Mouse (Mus musculus) hindbrain, embryonic 13.5 days (tissue): ENCODE data around the gene Sned1. TPM values are rescaled to one million over a fixed set of nuclear protein-coding genes. Genes with fewer than 3 reads are reported as not detected.

Experiments
- ATAC-seq: fragments of 200-750 bp; cut with Nextera tagmentation; 2 replicates; pipeline ENCODE4 v1.8.0; 2017; ENCODE audit warnings: moderate TSS enrichment; ENCODE audit not compliant: low FRiP score
- H3K27ac ChIP-seq: fragments of 300-500 bp; sonication (generic); 2 replicates; pipeline ENCODE4 v1.5.1; 2015; ENCODE audit warnings: inconsistent platforms, mild to moderate bottlenecking, moderate library complexity
- H3K27me3 ChIP-seq: fragments of 300-500 bp; sonication (generic); 2 replicates; pipeline ENCODE4 v1.6.1; 2015; ENCODE audit warnings: mild to moderate bottlenecking, inconsistent platforms
- H3K36me3 ChIP-seq: fragments of 300-500 bp; sonication (generic); 2 replicates; pipeline ENCODE4 v1.6.1; 2015; ENCODE audit warnings: mild to moderate bottlenecking, inconsistent platforms
- H3K4me1 ChIP-seq: fragments of 300-500 bp; sonication (generic); replicated peaks from 2 replicates; pipeline ENCODE4 v1.6.1; 2015; ENCODE audit warnings: inconsistent platforms
- H3K4me2 ChIP-seq: fragments of 300-500 bp; sonication (generic); 2 replicates; pipeline ENCODE4 v1.6.1; 2015; ENCODE audit warnings: inconsistent platforms, mild to moderate bottlenecking, moderate library complexity
- H3K4me3 ChIP-seq: fragments of 300-500 bp; sonication (generic); 2 replicates; pipeline ENCODE4 v1.5.1; 2015; ENCODE audit warnings: mild to moderate bottlenecking, inconsistent platforms
- H3K9ac ChIP-seq: fragments of 300-500 bp; sonication (generic); 2 replicates; pipeline ENCODE4 v1.6.1; 2015; ENCODE audit warnings: mild to moderate bottlenecking, inconsistent platforms
- H3K9me3 ChIP-seq: fragments of 300-500 bp; sonication (generic); 2 replicates; pipeline ENCODE4 v1.6.1; 2016; ENCODE audit warnings: inconsistent platforms
- whole genome bisulfite sequencing: fragments of 180-500 bp; shearing (Covaris S2); methylation state at CpG from one replicate; pipeline ENCODE4 v1.1.7; 2015; 5-methylcytosine and 5-hydroxymethylcytosine counted together
- polyA plus RNA-seq: library from polyadenylated mRNA; unstranded; fragments of >200 nt; fragmentation: Nextera tagmentation; extraction: Ambion mirVana; gene quantifications from 2 replicates; pipeline ENCODE4 v1.2.1, GENCODE M21; 2015

The Sned1 gene
- polyA plus RNA-seq, 1 experiment from 2014 or later = 8.8 TPM

DNA sequence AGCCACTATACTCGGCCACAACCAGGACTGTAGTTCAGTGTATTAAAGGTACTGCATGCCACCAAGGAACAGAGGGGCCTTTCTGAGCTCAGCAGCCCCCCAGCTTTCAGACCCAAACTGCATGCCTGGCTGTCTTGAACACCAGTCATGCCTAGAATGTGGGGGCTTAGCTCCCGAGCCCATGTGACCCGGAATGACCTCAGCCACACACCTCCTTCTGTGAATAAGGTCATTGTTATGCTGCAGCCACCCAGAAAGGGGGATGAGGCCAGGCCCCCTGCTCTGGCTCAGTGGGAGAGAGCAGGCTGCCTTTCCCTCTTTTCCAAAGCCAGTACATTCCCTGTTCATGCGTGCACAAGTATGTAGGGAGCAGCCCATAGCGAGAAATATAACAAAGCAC is 21.0 kb upstream of the Sned1 start:
- Histone ChIP-seq H3K9me3 (no peaks in the 10 kb centered on the region), H3K4me1 (peaks cover 35% of the 10 kb centered on the region), H3K27ac (no peak overlapping the region), H3K4me2 (no peak overlapping the region), H3K36me3 (no peaks in the 10 kb centered on the region), H3K9ac (no peak overlapping the region), H3K4me3 (no peak overlapping the region), H3K27me3 (0 out of 2 replicates have a peak, but pooled peaks cover 3% of the 10 kb centered on the region)
- WGBS = 24% methylated on average over 5 of the region's 5 CpGs
- ATAC-seq = no peak

DNA sequence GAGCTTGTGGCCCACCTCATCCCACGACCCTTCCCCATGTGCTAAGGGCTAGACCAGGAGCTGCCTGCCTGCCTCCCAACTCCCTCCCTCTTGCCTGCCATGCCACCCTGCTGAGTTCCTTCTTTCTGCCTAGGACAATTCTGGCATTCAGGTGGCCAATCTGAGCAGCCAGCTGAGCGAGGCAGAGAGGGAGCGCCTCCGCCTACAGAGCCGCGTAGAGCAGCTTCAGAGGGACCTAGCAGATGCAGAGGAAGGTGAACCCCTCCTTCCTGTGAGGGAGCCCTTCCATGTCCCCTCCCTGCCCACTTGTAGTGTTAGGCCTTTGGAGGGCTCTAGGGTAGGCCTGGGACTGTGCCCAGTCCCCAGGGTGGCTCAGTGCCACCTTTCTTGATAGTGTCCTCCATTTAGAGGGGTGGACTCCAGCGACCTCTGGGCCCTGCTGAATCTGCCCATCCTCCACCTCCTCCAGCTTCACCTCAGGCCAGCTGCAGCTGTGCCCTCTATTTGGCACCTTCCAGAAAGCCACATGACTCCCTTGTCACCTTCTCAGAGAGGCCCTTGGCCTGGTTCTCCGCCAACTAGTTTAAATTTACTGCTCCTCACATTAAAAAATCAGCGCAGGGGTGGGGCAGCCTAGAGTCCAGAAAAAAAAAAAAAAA is 18.7 kb upstream of the Sned1 start:
- H3K4me2 ChIP-seq = no peak overlapping the region
- no peak overlapping the region for H3K4me3 ChIP-seq
- no peak overlapping the region for H3K9ac ChIP-seq
- no peak for ATAC-seq
- H3K9me3 ChIP-seq = no peaks in the 10 kb centered on the region
- H3K27ac ChIP-seq = no peak overlapping the region
- 0 out of 2 replicates have a peak, but pooled peaks cover 3% of the 10 kb centered on the region for H3K27me3 ChIP-seq
- H3K4me1 ChIP-seq = peaks cover 16% of the 10 kb centered on the region; the same call in 1 of the 2 replicates
- WGBS = 70% methylated on average over 9 of the region's 9 CpGs
- no peaks in the 10 kb centered on the region for H3K36me3 ChIP-seq

DNA sequence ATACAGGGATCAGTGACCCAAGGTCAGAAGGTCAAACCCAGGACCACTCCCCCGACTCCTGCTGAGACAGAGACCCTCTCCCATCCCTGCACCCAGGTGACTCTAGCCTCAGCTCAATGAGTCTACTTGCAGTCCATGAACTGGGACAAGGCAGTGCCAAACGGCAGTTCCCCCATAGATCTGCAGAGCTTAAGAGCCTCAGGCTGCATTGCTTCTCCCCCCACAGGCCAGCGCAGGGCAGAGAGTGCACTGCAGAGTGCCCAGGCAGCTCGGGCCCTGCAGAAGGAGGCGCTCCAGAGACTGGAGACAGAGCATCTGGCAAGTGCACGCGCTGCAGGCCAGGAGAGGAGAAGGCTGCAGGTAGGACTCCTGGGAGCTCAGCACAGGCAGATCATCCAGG is 18.1 kb upstream of the Sned1 start:
- Histone ChIP-seq H3K27ac (no peak overlapping the region), H3K36me3 (no peaks in the 10 kb centered on the region), H3K9ac (peak overlapping the region; percentile 29; the same call in 1 of the 2 replicates), H3K27me3 (0 out of 2 replicates have a peak, but pooled peaks cover 6% of the 10 kb centered on the region), H3K4me3 (no peak overlapping the region), H3K4me1 (peaks cover 16% of the 10 kb centered on the region; the same call in 1 of the 2 replicates), H3K4me2 (no peak overlapping the region), H3K9me3 (no peaks in the 10 kb centered on the region)
- 45% methylated on average over 7 of the region's 7 CpGs for WGBS
- ATAC-seq = no peak

DNA sequence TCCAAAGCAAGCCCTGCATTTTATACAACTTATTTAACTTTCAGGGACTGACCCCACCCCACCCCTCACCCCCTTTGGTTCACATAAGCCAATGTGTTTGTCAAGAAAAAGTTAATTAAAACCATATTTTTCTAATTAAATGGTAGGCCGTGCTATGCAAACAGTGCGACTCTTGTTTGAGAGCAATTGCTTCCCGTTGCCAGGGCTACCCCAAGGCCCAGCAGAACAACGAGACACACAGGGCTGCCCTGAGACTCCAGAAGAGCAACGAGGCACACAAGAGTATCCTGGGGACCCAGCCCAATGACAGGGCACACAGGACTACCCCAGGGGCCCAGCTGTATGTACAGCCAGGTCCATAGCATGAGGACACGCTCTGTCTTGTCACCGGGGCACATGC is 14.9 kb upstream of the Sned1 start:
- 55% methylated on average over 7 of the region's 7 CpGs for WGBS
- Histone ChIP-seq H3K9me3 (no peaks in the 10 kb centered on the region), H3K9ac (no peak overlapping the region), H3K4me3 (no peak overlapping the region), H3K36me3 (no peaks in the 10 kb centered on the region), H3K4me2 (no peak overlapping the region), H3K4me1 (peaks cover 27% of the 10 kb centered on the region), H3K27me3 (peaks cover 26% of the 10 kb centered on the region), H3K27ac (no peak overlapping the region)
- ATAC-seq = no peak

DNA sequence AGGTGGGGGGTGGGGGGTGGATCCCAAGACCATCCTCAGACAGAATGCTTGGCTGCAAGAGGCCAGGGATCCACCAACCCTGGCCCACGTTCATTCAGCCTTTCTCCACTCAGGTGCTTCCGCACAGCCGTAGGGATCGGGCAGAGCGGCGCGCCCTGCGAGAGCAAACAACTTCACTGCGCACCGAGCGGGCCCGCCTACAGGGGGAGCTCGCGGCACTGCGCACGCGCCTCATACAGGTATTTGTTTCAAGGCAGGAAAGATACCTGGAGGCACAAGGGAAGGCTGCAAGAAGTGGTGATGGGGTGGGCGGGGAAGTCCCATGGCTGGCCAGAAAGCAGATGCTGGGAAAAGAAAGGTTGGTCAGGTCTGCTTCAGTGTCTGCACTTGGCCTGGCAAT is 11.7 kb upstream of the Sned1 start:
- H3K9me3 ChIP-seq = no peaks in the 10 kb centered on the region
- H3K9ac ChIP-seq = no peak overlapping the region
- no peak overlapping the region for H3K27ac ChIP-seq
- H3K4me1 ChIP-seq = peaks cover 34% of the 10 kb centered on the region
- H3K4me3 ChIP-seq = no peak overlapping the region
- H3K27me3 ChIP-seq = peaks cover 26% of the 10 kb centered on the region
- H3K4me2 ChIP-seq = no peak overlapping the region
- ATAC-seq = no peak
- 7% methylated on average over 18 of the region's 18 CpGs for WGBS
- H3K36me3 ChIP-seq = no peaks in the 10 kb centered on the region

DNA sequence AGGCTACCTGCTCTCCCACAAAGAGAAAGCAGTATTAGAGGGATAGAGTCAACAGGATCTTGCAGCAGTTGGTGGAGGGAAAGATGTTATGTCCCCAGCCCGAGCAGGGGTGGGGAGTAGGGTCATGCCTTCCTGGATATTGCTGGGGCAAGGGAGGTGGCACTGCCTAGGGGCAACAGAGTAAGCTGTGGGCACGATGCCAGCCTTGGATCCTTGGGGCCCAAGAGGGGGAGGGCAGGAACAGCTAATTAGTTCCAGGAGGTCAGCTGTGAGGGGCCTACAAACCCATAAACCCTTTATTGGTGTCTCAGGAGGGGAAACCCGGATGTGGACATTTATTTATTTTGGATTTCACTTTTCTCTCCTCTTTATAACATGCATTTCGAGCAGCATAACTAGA is 10.4 kb upstream of the Sned1 start:
- H3K36me3 ChIP-seq = no peaks in the 10 kb centered on the region
- H3K4me1 ChIP-seq = peaks cover 37% of the 10 kb centered on the region
- no peak overlapping the region for H3K4me2 ChIP-seq
- H3K27ac ChIP-seq = peak overlapping the region; percentile 40; the same call in 1 of the 2 replicates
- H3K27me3 ChIP-seq = peaks cover 23% of the 10 kb centered on the region
- 46% methylated on average over 4 of the region's 4 CpGs for WGBS
- H3K9me3 ChIP-seq = no peaks in the 10 kb centered on the region
- no peak overlapping the region for H3K4me3 ChIP-seq
- H3K9ac ChIP-seq = no peak overlapping the region
- ATAC-seq = no peak

DNA sequence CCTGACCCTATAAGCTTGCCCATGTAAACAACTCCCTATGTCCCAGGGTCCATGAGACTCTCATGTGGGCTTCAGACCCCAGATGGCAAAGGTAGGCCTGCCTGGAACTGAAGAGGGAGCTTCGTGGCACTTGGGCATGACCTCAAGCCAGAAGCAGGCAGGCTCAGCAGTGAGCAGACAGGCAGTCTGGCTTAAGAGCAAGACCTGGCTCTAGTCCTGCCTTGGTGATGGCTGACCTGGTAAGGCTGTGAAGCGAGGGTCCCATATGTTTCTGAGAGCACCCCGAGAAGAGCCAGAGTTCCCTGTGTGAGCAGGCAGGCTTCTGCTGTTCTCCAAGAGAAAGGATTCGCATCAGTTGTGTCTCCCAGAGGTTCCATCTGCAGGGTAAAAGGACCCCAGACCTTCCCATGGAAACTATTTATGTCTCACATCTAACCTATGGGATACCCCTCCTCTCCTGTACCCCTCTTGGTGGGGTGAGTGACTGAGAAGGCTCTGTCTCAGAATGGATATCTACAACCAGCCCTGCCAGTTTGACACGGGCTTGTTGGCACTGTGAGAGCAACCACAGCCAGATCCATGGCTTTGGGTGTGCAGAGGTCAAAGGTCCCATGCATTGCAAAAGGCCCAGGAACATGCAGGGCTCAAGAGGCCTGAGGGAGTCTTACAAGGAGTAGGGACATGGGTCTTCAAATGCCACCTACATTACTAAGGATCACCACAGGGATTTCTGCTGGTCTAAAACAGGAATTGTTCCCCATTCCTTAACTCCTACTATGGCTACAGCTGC is 9.7 kb upstream of the Sned1 start:
- H3K27me3 ChIP-seq = peaks cover 23% of the 10 kb centered on the region
- ATAC-seq = no peak
- 84% methylated on average over 5 of the region's 5 CpGs for WGBS
- no peak overlapping the region for H3K27ac ChIP-seq
- peaks cover 36% of the 10 kb centered on the region for H3K4me1 ChIP-seq
- H3K4me3 ChIP-seq = no peak overlapping the region
- no peaks in the 10 kb centered on the region for H3K36me3 ChIP-seq
- no peak overlapping the region for H3K4me2 ChIP-seq
- H3K9me3 ChIP-seq = no peaks in the 10 kb centered on the region
- no peak overlapping the region for H3K9ac ChIP-seq

DNA sequence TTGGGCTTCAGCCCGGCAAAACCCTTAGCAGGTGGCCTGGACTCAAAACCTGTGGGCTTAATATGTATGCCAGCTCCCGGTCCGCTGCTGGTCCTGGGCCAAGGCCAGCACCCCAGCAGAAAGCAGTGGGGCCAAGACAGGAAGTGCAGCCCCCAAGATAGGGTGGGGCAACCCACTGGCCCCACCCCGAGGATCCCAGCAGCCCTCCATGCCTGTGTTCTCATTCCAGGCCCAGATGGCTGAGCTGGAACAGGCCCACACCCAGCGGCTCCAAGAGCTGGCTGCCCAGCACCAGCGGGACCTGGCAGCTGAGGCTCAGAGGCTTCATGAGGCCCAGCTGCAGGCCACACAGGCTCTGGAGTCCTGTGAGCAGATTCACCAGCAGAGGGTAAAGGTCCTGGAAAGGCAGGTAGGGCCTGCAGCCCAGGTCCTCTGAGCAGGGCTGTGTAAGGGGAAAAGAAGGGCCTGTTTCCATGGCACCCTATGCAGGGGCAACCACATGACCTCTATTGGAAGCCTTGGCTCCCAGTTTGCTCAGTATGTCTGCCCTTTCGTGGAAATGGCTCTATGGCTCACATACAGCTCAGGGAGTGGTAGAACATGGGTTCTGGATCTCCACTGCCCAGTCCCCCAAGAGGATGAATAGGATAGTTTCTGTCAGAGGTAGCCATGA is 8.2 kb upstream of the Sned1 start:
- Histone ChIP-seq H3K9me3 (no peaks in the 10 kb centered on the region), H3K9ac (no peak overlapping the region; the same call in 1 of the 2 replicates), H3K4me2 (no peak overlapping the region), H3K27me3 (peaks cover 22% of the 10 kb centered on the region), H3K4me3 (no peak overlapping the region), H3K27ac (no peak overlapping the region), H3K36me3 (no peaks in the 10 kb centered on the region), H3K4me1 (peaks cover 32% of the 10 kb centered on the region)
- ATAC-seq = 0 out of 2 replicates have a peak, but pooled peaks have one; percentile 23
- WGBS = 67% methylated on average over 7 of the region's 7 CpGs

DNA sequence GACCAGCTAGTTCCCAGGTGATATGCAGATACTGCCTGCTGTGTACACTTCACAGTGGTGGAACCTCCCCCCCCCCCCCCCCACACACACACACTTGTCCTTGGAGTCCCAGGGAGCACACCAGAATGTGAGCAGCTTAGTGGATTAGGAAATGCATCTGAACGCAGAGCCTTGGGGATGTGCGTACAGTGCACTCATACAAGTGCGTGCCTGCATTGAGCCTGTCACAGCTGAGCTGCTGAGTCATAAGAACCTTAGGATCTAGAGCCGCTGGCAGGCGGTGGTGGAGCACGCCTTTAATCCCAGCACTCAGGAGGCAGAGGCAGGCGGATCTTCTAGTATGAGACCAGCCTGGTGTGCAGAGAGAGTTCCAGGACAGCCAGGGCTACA is 7.7 kb upstream of the Sned1 start:
- Histone ChIP-seq H3K36me3 (no peaks in the 10 kb centered on the region), H3K4me2 (no peak overlapping the region), H3K4me1 (peaks cover 32% of the 10 kb centered on the region), H3K9me3 (no peaks in the 10 kb centered on the region), H3K27me3 (peaks cover 23% of the 10 kb centered on the region), H3K4me3 (no peak overlapping the region), H3K27ac (no peak overlapping the region), H3K9ac (no peak overlapping the region)
- no peak for ATAC-seq
- WGBS = 96% methylated on average over 7 of the region's 7 CpGs

DNA sequence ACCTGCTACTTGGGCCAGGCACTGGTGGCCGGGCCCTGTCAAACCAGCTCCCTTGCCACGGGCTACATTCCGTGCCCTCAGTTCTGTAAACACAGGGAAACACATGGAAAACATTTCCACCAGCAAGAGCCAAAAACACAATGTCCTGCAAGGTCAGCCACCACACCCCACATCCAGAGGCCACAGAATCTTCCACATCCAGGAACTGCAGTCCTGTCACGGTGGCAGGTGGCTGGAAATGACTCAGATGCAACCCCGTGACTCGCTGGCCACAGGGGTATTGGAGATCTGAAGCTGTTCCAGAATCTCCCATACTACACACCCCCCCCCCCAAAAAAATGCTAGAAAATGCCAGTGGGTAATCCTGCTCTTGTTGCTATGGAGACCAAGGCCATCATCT is 6.4 kb upstream of the Sned1 start:
- Histone ChIP-seq H3K27me3 (peaks cover 19% of the 10 kb centered on the region), H3K4me1 (peaks cover 23% of the 10 kb centered on the region), H3K27ac (no peak overlapping the region), H3K9ac (no peak overlapping the region), H3K36me3 (no peaks in the 10 kb centered on the region), H3K9me3 (no peaks in the 10 kb centered on the region), H3K4me3 (no peak overlapping the region), H3K4me2 (no peak overlapping the region)
- no peak for ATAC-seq
- WGBS = 79% methylated on average over 6 of the region's 6 CpGs

DNA sequence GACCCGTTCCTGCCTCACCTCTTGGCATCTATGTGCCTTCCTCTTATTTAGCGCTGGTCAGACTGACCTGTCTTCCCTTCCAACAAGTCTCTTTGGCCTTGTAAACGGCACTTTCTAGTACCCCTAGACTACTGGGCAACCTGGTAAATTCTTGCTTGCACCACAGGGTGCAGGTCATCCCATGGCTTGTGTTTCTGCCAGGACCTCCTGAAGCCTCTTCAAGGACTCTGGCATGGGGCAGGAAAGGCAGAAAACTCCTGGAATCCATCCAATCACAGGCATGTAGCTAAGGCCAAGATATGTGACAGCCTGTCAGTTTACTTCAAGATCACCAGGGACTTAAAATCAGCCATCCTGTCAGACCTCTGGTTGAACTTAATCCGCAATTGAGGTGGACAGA is 6.0 kb upstream of the Sned1 start:
- no peaks in the 10 kb centered on the region for H3K9me3 ChIP-seq
- WGBS = 78% methylated on average over 4 of the region's 4 CpGs

DNA sequence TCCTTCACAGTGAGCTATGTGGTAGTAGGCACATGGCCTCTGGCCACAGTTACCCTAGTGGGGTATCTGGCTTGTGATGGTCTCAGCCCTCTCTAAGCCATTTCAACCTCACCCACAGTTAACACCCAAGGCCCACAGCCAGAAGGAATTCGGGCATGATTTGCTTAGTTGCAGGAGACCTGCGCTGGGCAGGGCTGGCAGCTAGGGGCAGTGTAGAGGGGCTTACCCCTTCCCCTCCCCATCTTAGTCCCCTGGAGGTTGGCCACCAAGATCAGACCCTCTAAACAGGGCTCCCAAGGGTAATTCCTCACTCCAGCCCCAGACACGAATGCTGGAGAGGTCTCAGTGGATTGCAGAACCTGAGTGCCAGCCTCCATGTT is 894 bp downstream of the Sned1 start:
- Histone ChIP-seq H3K9me3 (no peaks in the 10 kb centered on the region), H3K27ac (no peak overlapping the region), H3K4me3 (peak overlapping the region; percentile 58), H3K27me3 (peaks cover 54% of the 10 kb centered on the region), H3K4me1 (peaks cover 18% of the 10 kb centered on the region), H3K9ac (peak overlapping the region; percentile 76), H3K36me3 (no peaks in the 10 kb centered on the region), H3K4me2 (peak overlapping the region; percentile 100)
- ATAC-seq = peak; percentile 19; the same call in 1 of the 2 replicates
- WGBS = 8% methylated on average over 3 of the region's 3 CpGs

More for the DNA sequence above, 6.0 kb upstream of the Sned1 start:
- Histone ChIP-seq H3K9ac (no peak overlapping the region), H3K4me2 (no peak overlapping the region), H3K36me3 (no peaks in the 10 kb centered on the region), H3K4me3 (no peak overlapping the region), H3K27ac (no peak overlapping the region), H3K27me3 (peaks cover 20% of the 10 kb centered on the region), H3K4me1 (peaks cover 23% of the 10 kb centered on the region)
- ATAC-seq = no peak
